Mouse (Mus musculus) hindbrain, embryonic 13.5 days (tissue): Measurements from ENCODE around the gene Tdrd3. TPM values are rescaled to one million over a fixed set of nuclear protein-coding genes. Genes with fewer than 3 reads are reported as not detected.

Source experiments
- ATAC-seq: fragments of 200-750 bp; cut with Nextera tagmentation; 2 replicates; pipeline ENCODE4 v1.8.0; 2017; ENCODE audit warnings: moderate TSS enrichment; ENCODE audit not compliant: low FRiP score
- H3K27ac ChIP-seq: fragments of 300-500 bp; sonication (generic); 2 replicates; pipeline ENCODE4 v1.5.1; 2015; ENCODE audit warnings: inconsistent platforms, mild to moderate bottlenecking, moderate library complexity
- H3K27me3 ChIP-seq: fragments of 300-500 bp; sonication (generic); 2 replicates; pipeline ENCODE4 v1.6.1; 2015; ENCODE audit warnings: mild to moderate bottlenecking, inconsistent platforms
- H3K36me3 ChIP-seq: fragments of 300-500 bp; sonication (generic); 2 replicates; pipeline ENCODE4 v1.6.1; 2015; ENCODE audit warnings: mild to moderate bottlenecking, inconsistent platforms
- H3K4me1 ChIP-seq: fragments of 300-500 bp; sonication (generic); replicated peaks from 2 replicates; pipeline ENCODE4 v1.6.1; 2015; ENCODE audit warnings: inconsistent platforms
- H3K4me2 ChIP-seq: fragments of 300-500 bp; sonication (generic); 2 replicates; pipeline ENCODE4 v1.6.1; 2015; ENCODE audit warnings: inconsistent platforms, mild to moderate bottlenecking, moderate library complexity
- H3K4me3 ChIP-seq: fragments of 300-500 bp; sonication (generic); 2 replicates; pipeline ENCODE4 v1.5.1; 2015; ENCODE audit warnings: mild to moderate bottlenecking, inconsistent platforms
- H3K9ac ChIP-seq: fragments of 300-500 bp; sonication (generic); 2 replicates; pipeline ENCODE4 v1.6.1; 2015; ENCODE audit warnings: mild to moderate bottlenecking, inconsistent platforms
- H3K9me3 ChIP-seq: fragments of 300-500 bp; sonication (generic); 2 replicates; pipeline ENCODE4 v1.6.1; 2016; ENCODE audit warnings: inconsistent platforms
- WGBS: fragments of 180-500 bp; shearing (Covaris S2); methylation state at CpG from one replicate; pipeline ENCODE4 v1.1.7; 2015; 5-methylcytosine and 5-hydroxymethylcytosine counted together
- polyA plus RNA-seq: library from polyadenylated mRNA; unstranded; fragments of >200 nt; fragmentation: Nextera tagmentation; extraction: Ambion mirVana; gene quantifications from 2 replicates; pipeline ENCODE4 v1.2.1, GENCODE M21; 2015

Tdrd3 gene
- polyA plus RNA-seq, 1 experiment from 2014 or later: 45.4 TPM

DNA sequence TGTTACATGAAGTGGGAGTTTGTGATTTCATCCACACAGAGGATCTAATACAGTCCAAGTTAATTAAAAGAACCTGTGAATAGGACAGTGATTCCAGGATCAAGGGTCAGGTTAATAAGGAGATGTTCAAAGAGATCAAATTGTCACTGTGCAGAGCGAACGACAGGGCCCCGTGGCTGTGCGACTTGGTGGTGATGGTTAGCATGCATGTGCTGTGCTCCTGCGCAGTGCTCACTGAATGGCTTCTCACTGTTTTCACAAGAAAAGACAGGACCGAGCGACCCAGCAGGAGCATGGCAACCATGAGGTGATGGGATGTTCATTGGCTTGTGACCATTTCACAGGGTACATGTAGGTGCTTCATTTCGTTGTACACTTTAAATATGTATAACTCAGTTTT is 115.4 kb downstream of the Tdrd3 start:
- 82% methylated on average over 8 of the region's 8 CpGs for WGBS

DNA sequence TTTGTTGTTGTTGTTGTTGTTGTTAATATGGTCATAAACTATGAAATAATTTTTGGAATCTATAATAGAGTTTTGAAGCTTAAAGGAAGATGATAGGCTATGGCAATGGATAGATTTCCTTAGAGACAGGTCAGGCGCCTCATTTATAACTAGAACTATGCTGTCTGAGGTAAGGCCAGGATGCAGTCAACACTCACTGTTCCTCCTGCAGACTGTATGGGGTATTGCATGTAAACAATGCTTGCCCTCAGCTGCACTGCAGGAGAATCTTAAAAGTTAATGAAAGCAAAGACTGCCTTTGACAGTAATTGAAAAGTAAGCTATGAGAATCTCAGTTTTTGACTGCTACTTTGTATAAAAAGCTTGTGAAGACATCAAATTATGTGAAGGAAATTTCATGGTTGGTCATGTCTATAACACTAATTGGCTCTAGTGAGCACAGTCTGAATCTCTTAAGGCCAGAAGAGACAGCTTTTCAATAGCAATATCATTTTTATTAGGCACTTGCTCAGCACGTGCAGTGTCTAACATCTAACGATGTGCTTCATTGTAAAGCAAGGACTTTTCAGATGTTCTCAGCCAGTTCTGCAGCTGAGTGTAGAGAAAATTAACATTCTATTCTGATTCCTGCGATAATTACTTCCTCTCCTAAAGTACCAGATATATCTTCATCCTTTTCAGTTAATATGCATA is 120.8 kb downstream of the Tdrd3 start:
- no peaks in the 10 kb centered on the region for H3K27me3 ChIP-seq
- no peak overlapping the region for H3K4me2 ChIP-seq
- no peaks in the 10 kb centered on the region for H3K9me3 ChIP-seq
- no peak for ATAC-seq
- H3K27ac ChIP-seq: no peak overlapping the region
- H3K4me1 ChIP-seq: no peaks in the 10 kb centered on the region
- H3K4me3 ChIP-seq: no peak overlapping the region
- no peaks in the 10 kb centered on the region for H3K36me3 ChIP-seq
- WGBS: 73% methylated on average over 4 of the region's 4 CpGs
- no peak overlapping the region for H3K9ac ChIP-seq

More for the DNA sequence above, 115.4 kb downstream of the Tdrd3 start:
- Histone ChIP-seq H3K4me2 (no peak overlapping the region), H3K36me3 (no peaks in the 10 kb centered on the region; the same call in 1 of the 2 replicates), H3K27me3 (no peaks in the 10 kb centered on the region), H3K9me3 (no peaks in the 10 kb centered on the region), H3K9ac (no peak overlapping the region), H3K4me1 (no peaks in the 10 kb centered on the region), H3K4me3 (no peak overlapping the region), H3K27ac (no peak overlapping the region)
- ATAC-seq: no peak

DNA sequence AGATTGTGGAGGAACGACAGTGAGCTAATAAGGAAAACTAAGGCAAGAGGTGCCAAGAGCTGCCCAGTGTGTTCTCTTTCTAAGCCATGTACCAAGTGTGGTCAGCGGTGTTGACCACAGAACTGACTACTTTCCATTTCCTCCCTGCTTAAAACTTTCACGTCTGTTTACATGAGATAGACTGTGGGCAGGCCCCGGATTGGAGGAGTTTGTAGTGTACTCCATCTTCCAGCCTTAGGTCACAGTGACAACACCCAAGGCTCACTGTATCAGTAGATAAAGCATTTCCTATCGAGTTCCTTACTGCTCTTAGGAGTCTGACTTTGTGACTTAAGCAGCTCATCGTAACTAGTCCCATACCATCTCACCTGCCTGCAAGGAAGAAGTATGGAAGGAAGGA is 133.5 kb downstream of the Tdrd3 start:
- 96% methylated on average over 6 of the region's 6 CpGs for WGBS
- no peaks in the 10 kb centered on the region for H3K9me3 ChIP-seq
- ATAC-seq: no peak

DNA sequence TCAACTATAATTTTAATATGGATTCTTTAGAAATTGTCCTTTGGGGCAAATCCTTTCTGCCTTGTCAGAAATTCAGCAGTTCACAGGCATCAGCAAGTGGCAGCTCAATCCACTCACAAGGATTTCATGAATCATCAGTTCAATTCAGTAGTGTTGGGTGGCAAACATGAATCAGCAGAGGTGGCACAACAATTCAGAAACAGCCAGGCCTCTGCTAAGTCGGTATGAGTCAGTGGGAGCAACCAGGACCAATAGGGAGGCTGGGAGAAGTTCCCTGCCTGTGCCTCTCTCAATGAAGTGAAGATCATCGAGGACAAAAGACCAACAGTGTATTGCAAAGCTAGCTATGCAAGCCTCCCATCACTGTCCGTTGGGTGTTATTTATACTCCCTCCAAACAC is 135.8 kb downstream of the Tdrd3 start:
- H3K9me3 ChIP-seq: no peaks in the 10 kb centered on the region
- no peaks in the 10 kb centered on the region for H3K4me1 ChIP-seq
- WGBS: 66% methylated on average over 3 of the region's 3 CpGs
- no peak overlapping the region for H3K4me3 ChIP-seq
- no peaks in the 10 kb centered on the region for H3K27me3 ChIP-seq
- H3K36me3 ChIP-seq: 0 out of 2 replicates have a peak, but pooled peaks cover 1% of the 10 kb centered on the region
- H3K27ac ChIP-seq: no peak overlapping the region
- no peak for ATAC-seq
- no peak overlapping the region for H3K4me2 ChIP-seq
- no peak overlapping the region for H3K9ac ChIP-seq

More for the DNA sequence above, 133.5 kb downstream of the Tdrd3 start:
- Histone ChIP-seq H3K9ac (no peak overlapping the region), H3K4me2 (no peak overlapping the region), H3K4me1 (no peaks in the 10 kb centered on the region), H3K27me3 (no peaks in the 10 kb centered on the region), H3K4me3 (no peak overlapping the region), H3K27ac (no peak overlapping the region), H3K36me3 (peaks cover 11% of the 10 kb centered on the region)

DNA sequence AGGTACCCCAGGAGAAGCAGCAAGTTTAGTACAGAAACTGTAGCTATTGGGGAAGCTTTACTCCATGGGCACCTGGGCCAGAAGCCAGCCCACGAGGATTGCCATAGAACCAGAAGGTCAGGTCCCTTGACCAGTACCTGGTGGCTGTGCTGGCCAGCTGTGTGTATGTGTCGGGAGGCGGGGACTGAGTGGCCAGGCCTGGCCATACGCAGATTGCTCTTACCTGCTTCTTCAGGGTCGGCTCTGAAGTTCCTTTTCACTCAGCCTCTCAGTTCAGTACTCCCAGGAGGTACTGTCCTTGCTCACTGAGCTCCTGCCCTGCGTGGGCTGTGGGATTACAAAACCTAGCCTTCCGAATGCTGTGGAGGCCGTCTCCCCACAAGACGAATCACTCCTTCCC is 147.4 kb downstream of the Tdrd3 start:
- Histone ChIP-seq H3K27me3 (no peaks in the 10 kb centered on the region), H3K4me1 (peaks cover 13% of the 10 kb centered on the region), H3K36me3 (no peaks in the 10 kb centered on the region), H3K9me3 (no peaks in the 10 kb centered on the region), H3K27ac (no peak overlapping the region), H3K4me3 (no peak overlapping the region), H3K9ac (no peak overlapping the region), H3K4me2 (no peak overlapping the region)
- WGBS: 83% methylated on average over 9 of the region's 9 CpGs
- ATAC-seq: no peak

DNA sequence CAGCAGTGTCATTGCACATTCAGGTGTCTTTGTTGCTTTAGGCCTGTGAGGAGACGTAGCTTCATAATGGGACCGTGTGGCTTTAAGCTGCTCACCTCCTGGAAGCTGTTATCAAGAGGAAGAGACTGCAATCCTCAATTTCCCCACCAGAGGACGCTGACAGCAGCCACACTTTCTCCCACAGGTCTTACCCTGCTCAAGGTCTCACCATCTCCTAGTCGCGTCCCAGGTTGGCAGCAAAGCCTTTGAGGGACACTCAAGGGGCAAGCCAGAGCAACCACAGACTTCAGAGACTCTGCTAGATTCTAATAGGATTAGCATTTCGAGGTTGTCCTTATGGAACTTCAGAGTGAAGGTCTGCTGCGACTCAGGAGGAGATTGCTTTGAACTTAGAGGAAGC is 149.8 kb downstream of the Tdrd3 start:
- H3K9ac ChIP-seq: no peak overlapping the region
- no peaks in the 10 kb centered on the region for H3K9me3 ChIP-seq
- H3K4me2 ChIP-seq: no peak overlapping the region
- ATAC-seq: no peak
- no peaks in the 10 kb centered on the region for H3K36me3 ChIP-seq
- H3K4me1 ChIP-seq: peaks cover 15% of the 10 kb centered on the region
- 32% methylated on average over 7 of the region's 7 CpGs for WGBS
- no peaks in the 10 kb centered on the region for H3K27me3 ChIP-seq
- H3K4me3 ChIP-seq: no peak overlapping the region
- no peak overlapping the region for H3K27ac ChIP-seq

DNA sequence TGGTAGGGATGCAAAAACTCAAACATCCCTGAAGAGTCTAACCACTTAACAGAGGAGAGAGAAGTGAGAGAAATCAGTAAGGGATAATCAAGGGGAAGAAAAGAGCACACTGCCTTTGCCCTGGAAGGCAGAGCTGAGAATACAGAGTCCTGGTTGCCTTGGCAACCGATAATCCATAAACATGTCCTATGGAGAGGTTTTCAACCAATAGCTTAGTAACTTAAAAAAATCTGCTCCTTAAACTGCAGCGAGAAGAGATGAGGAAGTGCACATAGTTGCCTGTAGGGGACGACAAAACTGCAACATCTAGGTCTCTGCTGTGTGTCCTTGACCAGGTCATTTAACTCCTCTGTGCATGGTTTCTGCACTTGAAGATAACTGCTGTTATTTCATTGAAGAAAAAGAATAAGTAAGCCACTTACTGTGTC is 150.6 kb downstream of the Tdrd3 start:
- H3K27ac ChIP-seq: no peak overlapping the region
- H3K9me3 ChIP-seq: no peaks in the 10 kb centered on the region
- H3K27me3 ChIP-seq: no peaks in the 10 kb centered on the region
- no peak overlapping the region for H3K4me3 ChIP-seq
- peaks cover 15% of the 10 kb centered on the region for H3K4me1 ChIP-seq
- WGBS: 37% methylated on average over 3 of the region's 3 CpGs
- no peaks in the 10 kb centered on the region for H3K36me3 ChIP-seq
- no peak overlapping the region for H3K4me2 ChIP-seq
- ATAC-seq: no peak
- H3K9ac ChIP-seq: no peak overlapping the region

DNA sequence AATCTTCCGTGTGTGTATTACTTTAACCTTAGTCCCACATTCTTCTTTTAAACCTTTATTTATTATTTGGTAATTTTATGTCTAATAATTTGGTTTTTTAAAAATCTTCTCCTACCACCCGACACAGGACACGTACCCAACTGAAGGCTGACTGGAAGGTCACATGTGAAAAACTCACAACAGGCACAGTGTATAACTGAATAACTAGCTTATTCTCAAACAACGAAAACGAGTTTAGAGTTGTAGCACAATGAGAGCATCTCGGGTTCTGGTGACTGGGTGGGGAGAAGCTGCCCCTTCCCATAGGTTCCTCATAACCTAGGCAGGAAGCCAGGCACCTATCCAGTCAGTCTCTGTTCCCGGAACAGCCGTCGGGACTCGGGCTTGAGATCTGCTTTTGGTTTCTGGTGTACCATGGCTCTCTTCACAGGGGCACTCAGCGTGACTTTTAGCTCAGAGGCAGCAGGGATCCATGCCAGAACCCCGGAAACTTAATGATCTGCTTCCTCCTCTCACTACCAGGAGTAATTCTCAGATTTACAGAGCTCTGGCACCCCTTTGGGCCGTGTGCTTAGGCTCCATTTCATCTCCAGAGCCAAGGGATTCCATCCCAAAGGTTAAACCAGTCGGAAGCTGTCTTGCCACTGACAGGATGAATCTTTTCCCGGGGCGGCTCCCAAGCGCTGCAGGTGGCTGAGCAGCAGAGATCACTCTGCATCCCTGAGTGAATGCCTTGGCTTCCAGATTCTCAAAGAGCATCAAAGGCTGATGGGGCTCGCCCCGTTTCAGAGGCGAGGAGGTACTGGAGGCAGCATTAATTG is 151.4 kb downstream of the Tdrd3 start:
- H3K36me3 ChIP-seq: no peaks in the 10 kb centered on the region
- ATAC-seq: peak; percentile 31
- peak overlapping the region; percentile 60 for H3K9ac ChIP-seq
- no peaks in the 10 kb centered on the region for H3K9me3 ChIP-seq
- WGBS: 21% methylated on average over 20 of the region's 20 CpGs
- H3K4me3 ChIP-seq: peak overlapping the region; percentile 34
- H3K4me2 ChIP-seq: peak overlapping the region; percentile 62
- H3K27ac ChIP-seq: 0 out of 2 replicates have a peak overlapping the region, but pooled peaks have one; percentile 10
- peaks cover 15% of the 10 kb centered on the region for H3K4me1 ChIP-seq
- H3K27me3 ChIP-seq: no peaks in the 10 kb centered on the region

DNA sequence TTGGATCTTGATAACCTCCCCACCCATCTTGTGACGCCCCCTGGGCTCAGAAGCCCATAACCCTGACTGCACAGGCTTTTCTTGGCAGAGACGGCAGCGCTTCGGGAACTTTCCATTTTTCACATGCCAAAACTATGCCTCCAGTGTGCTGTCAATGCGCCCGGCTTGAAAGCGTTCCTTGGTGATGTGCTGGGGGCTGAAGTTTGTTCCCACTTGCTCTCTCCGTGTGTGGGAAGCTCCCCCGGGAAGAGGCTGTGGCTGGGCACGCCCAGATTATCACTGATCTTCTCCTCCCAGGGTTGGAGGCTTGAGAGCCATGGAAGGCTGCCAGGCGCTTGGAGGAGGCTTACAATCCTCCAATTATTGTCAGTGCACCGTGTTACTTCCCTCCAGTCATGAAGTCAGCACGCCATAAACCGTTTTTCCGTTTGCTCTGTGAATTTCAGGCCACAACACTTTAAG is 152.0 kb downstream of the Tdrd3 start:
- Histone ChIP-seq H3K36me3 (no peaks in the 10 kb centered on the region), H3K9me3 (no peaks in the 10 kb centered on the region), H3K27me3 (no peaks in the 10 kb centered on the region), H3K4me3 (peak overlapping the region; percentile 34), H3K4me2 (peak overlapping the region; percentile 62), H3K4me1 (peaks cover 15% of the 10 kb centered on the region), H3K27ac (0 out of 2 replicates have a peak overlapping the region, but pooled peaks have one; percentile 10), H3K9ac (peak overlapping the region; percentile 60)
- ATAC-seq: peak; percentile 27; the same call in 1 of the 2 replicates
- WGBS: 23% methylated on average over 15 of the region's 15 CpGs

DNA sequence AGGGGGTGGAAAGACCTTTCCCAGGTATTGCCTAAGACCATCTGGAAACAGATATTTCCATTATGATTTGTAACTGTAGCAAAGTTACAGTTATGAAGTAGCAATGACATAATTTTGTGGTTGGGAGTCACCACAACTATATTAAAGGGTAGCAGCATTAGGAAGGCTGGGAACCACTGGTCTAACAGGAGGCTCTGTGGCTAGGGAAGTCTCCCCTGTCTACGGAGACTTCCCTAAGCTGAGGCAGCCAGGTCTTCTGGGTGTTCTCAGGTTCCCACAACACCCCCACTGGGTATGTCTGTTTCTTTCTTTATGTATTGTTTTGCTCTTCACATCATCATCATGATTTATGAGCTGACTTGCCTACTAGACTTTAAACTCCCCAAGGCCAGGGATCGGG is 153.0 kb downstream of the Tdrd3 start:
- H3K4me1 ChIP-seq: peaks cover 15% of the 10 kb centered on the region
- no peak for ATAC-seq
- no peaks in the 10 kb centered on the region for H3K27me3 ChIP-seq
- H3K9me3 ChIP-seq: no peaks in the 10 kb centered on the region
- H3K27ac ChIP-seq: no peak overlapping the region
- no peaks in the 10 kb centered on the region for H3K36me3 ChIP-seq
- no peak overlapping the region for H3K4me2 ChIP-seq
- WGBS: 82% methylated on average over 2 of the region's 2 CpGs
- no peak overlapping the region for H3K4me3 ChIP-seq
- no peak overlapping the region for H3K9ac ChIP-seq

DNA sequence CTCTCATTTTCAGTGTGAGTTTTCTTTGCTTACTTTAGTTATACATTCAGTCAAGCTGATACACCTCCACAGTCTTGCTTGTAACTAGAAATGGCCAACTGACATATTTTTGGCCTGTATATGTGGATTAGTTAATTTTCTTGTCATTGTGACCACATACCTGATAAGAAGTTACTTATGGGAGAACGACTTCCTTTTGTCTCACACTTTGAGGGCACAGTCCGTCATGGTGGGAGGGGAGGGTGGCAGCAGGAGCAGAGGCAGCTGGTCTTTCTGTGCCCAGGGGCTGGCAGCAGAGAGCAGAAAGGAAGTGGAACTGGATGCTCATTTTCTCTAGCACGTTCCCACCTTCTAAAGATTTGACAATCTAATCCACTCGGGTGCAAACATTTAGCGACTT is 156.0 kb downstream of the Tdrd3 start:
- Histone ChIP-seq H3K27me3 (no peaks in the 10 kb centered on the region), H3K4me2 (no peak overlapping the region), H3K9me3 (no peaks in the 10 kb centered on the region), H3K27ac (no peak overlapping the region), H3K36me3 (no peaks in the 10 kb centered on the region), H3K4me3 (no peak overlapping the region), H3K4me1 (peaks cover 15% of the 10 kb centered on the region), H3K9ac (no peak overlapping the region)
- 80% methylated on average over 5 of the region's 5 CpGs for WGBS
- ATAC-seq: no peak

DNA sequence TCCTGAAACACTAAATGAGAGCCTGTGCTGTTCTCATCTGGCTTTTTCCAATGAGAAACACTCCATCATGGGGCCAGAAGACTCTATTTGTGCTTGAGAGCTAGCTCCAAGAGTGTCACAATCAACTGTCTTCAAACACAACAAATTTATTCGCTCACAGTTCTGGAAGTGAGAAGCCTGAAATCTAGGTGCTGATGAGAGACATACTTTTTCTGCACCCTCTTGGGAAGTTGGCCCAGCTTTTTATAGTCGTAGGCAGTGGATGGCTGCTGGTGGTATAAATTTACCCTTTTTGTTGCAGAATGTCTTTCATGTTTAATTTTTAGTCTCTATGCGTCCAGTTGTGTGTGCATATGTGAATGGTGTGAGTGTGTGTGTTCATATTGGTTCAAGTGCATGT is 166.2 kb downstream of the Tdrd3 start:
- Histone ChIP-seq H3K27ac (no peak overlapping the region), H3K9ac (no peak overlapping the region), H3K9me3 (no peaks in the 10 kb centered on the region), H3K4me3 (no peak overlapping the region), H3K4me2 (no peak overlapping the region), H3K4me1 (no peaks in the 10 kb centered on the region), H3K27me3 (no peaks in the 10 kb centered on the region), H3K36me3 (no peaks in the 10 kb centered on the region)
- no peak for ATAC-seq
- WGBS: 95% methylated on average over 3 of the region's 3 CpGs
